Mouse (Mus musculus) C2C12 (cell line): ENCODE measurements around the gene Dync2li1.

Experiments used
- CTCF ChIP-seq: IDR thresholded peaks from one replicate; pipeline ENCODE4 v1.5.1; 2011; ENCODE audit not compliant: control insufficient read depth, insufficient read depth, insufficient read length
- FOSL1 ChIP-seq: IDR thresholded peaks from one replicate; pipeline ENCODE4 v1.8.0; 2011; ENCODE audit warnings: mild to moderate bottlenecking, low read length; ENCODE audit not compliant: poor library complexity, insufficient read depth, severe bottlenecking
- MYOD1 ChIP-seq: IDR thresholded peaks from one replicate; pipeline ENCODE4 v1.6.1; 2011; ENCODE audit warnings: low read depth; ENCODE audit not compliant: control insufficient read depth, insufficient read length
- MYOG ChIP-seq: IDR thresholded peaks from one replicate; pipeline ENCODE4 v1.6.1; 2011; ENCODE audit not compliant: control insufficient read depth, insufficient read length; ENCODE audit errors: extremely low read depth
- USF1 ChIP-seq: IDR thresholded peaks from one replicate; pipeline ENCODE4 v1.6.1; 2011; ENCODE audit warnings: low read depth, mild to moderate bottlenecking, control low read depth, moderate library complexity

DNA sequence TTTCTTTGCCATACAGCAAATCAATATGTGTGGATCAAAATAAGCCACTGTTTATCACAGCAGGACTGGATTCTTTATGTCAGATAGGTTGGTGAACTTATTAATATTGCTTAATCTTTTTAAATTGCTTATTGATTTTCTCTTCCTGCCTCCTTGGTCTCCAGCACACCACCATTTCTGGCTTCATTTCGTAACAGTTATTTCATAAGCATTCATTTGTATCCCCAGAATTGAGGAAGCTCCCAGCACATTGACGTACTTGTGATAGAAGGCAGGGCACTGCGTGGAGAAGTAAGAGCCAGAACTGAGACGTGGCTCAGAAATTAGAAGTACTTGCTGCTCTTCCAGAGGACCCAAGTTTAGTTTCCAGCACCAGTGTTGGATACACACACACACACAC lies 21.3 kb downstream of the Dync2li1 start:
- no peak for TF ChIP-seq CTCF
- TF ChIP-seq MYOG: no peak
- no peak for TF ChIP-seq FOSL1
- TF ChIP-seq USF1: no peak
- TF ChIP-seq MYOD1: no peak
